Mouse (Mus musculus) olfactory bulb, adult 2 months (tissue): ENCODE measurements around the gene Snx9. TPM values are rescaled to one million over a fixed set of nuclear protein-coding genes. Genes with fewer than 3 reads are reported as not detected.

ENCODE experiments used
- H3K27ac ChIP-seq: fragments of 200-500 bp; 2 replicates; pipeline ENCODE4 v1.5.1; 2012; ENCODE audit warnings: low read depth, low read length; ENCODE audit not compliant: insufficient read depth
- H3K4me1 ChIP-seq: fragments of 200-500 bp; 2 replicates; pipeline ENCODE4 v1.6.1; 2012; ENCODE audit warnings: low read length; ENCODE audit not compliant: control insufficient read depth, insufficient read depth
- H3K4me3 ChIP-seq: fragments of 200-500 bp; 2 replicates; pipeline ENCODE4 v1.5.1; 2012; ENCODE audit warnings: mild to moderate bottlenecking, low read depth, low read length, moderate library complexity; ENCODE audit not compliant: insufficient read depth
- CTCF ChIP-seq: fragments of 200-500 bp; IDR thresholded peaks from 2 replicates; pipeline ENCODE4 v1.5.1; 2012; ENCODE audit warnings: low read depth, mild to moderate bottlenecking, low read length, moderate library complexity; ENCODE audit not compliant: insufficient read depth
- POLR2A ChIP-seq: fragments of 200-500 bp; IDR thresholded peaks from 2 replicates; pipeline ENCODE4 v1.6.1; 2012; ENCODE audit warnings: mild to moderate bottlenecking, low read depth, low read length, moderate library complexity; ENCODE audit not compliant: insufficient read depth
- WGBS: fragments of 180-500 bp; shearing (Covaris S2); methylation state at CpG from one replicate; pipeline ENCODE4 v1.1.7; 2018; 5-methylcytosine and 5-hydroxymethylcytosine counted together
- polyA plus RNA-seq: library from polyadenylated mRNA; stranded (reverse); fragments of >200 nt; gene quantifications from 2 replicates; pipeline ENCODE4 v1.2.4, GENCODE M21; 2012; ENCODE audit warnings: low replicate concordance; ENCODE audit not compliant: missing spikeins, insufficient read depth, insufficient read length

Gene Snx9
- polyA plus RNA-seq, 1 experiment = not detected

DNA sequence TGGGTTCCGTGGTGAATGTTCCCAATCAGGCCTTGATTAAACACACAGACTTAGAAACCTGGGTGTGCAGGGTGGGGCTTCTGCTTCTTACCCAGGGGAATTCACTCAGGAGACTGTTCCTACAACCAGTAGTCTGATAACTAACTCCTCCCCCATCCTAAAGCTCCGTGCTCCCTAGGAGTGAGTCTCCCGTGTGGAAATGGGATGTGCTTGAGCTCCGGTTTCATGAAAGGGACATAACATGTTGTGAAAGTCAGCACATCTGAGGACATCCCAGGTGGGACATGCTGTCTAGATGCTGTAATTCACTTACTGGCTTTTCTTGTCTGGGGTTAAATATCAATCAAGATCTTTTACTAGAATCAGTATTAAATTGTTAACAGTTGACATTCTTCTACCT, 111.3 kb downstream of the Snx9 start:
- no peak for TF ChIP-seq CTCF
- no peak for TF ChIP-seq POLR2A
- Histone ChIP-seq H3K27ac (no peak overlapping the region), H3K4me3 (no peak overlapping the region), H3K4me1 (no peaks in the 10 kb centered on the region)
- WGBS = 91% methylated on average over 4 of the region's 4 CpGs

DNA sequence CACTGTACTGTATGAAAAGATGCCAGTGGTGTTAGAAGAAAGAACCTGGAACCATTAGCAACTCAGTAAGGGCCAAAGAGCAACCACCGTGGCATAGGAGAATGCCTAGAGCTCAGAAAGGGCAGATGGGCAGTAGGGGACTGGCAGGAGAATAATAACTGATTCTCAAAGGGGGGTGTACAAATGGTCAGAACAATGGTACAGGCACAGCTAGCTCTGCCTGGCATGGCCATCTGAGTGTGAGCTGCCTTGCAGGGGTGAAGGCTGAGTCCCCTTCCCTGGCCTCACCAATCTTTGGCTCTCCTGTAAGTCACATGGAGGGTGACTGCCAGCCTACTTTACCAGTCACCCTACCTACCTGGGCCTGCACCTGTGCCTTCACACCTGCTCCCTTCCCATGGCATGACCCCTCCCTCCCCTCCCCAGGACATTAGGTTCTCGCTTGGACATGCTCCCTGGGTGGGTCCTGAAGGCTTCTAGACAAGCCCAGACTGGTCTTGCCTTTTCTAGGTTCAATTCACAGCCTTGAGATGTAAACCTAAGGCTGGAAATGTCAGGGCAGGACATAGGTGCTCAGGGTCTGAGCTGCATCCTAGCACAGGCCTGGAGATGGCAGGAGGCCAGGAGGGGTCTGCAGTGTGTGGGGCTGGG, 115.3 kb downstream of the Snx9 start:
- TF ChIP-seq CTCF (no peak), POLR2A (no peak)
- Histone ChIP-seq H3K4me3 (no peak overlapping the region), H3K27ac (no peak overlapping the region), H3K4me1 (peaks cover 3% of the 10 kb centered on the region; the same call in 1 of the 2 replicates)
- WGBS = 93% methylated on average over 2 of the region's 2 CpGs

DNA sequence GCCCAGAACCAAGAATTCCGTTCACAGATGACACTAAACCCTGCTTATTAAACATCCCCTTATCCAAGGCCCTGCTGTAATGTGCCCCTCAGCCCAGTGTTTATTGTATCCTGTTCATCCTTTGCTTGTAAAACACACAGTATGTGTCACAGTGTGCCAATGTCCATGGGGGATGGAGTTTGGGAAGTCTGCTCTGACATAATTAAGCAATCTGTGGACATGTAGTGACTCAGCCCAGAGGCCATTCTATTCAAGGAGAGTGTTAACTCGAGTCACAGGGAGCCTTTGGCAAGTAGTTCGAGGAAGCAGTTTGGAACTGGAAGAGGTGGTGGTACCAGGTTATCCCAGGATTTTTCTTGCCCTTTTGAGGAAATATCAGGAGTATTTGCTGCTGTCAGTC, 116.0 kb downstream of the Snx9 start:
- H3K4me3 ChIP-seq = no peak overlapping the region
- WGBS = 47% methylated on average over 3 of the region's 3 CpGs
- TF ChIP-seq POLR2A = no peak
- TF ChIP-seq CTCF = no peak
- H3K4me1 ChIP-seq = peaks cover 3% of the 10 kb centered on the region; the same call in 1 of the 2 replicates
- H3K27ac ChIP-seq = no peak overlapping the region

DNA sequence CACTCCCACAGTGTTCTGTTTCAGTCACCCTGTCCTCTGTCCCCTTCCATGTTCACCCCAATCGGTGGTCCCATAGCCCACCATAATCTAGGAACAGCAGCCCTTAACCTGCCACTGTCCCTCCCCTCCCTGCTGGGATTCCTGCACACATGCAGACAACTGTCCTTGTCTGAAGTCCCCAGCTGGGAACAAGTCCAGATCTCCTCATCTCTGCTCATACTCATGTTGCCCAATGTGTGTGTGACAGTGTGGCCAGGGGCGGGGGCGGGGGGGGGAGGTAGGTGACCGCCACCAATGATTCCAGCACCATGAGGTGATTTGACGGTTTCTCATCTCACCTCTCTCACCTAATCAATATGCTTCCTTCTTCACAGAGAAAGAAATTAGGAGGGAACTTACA, 117.1 kb downstream of the Snx9 start:
- no peak overlapping the region for H3K4me3 ChIP-seq
- TF ChIP-seq POLR2A (no peak), CTCF (no peak)
- WGBS = 92% methylated on average over 5 of the region's 5 CpGs
- H3K27ac ChIP-seq = no peak overlapping the region
- H3K4me1 ChIP-seq = peaks cover 3% of the 10 kb centered on the region; the same call in 1 of the 2 replicates

DNA sequence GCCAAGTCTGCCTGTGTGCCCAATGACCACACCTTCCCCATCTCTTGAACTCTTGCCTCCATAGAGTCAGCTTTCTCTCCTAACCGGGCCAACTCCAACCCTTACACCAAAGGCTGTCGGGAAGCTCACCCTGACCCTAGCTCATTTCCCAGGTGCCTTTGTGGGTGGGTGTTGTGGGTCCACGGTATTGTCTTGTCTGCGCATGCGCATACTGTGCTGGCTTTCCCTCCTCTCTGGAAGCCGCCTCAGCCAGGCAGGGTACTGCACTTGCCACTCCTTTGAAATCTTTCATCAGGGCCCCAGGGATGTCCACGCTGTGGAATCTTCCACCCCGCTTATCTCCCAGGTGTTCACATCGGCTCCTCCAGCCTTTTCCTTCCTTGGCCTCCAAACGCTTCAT, 117.5 kb downstream of the Snx9 start:
- TF ChIP-seq POLR2A = no peak
- no peak for TF ChIP-seq CTCF
- WGBS = 89% methylated on average over 10 of the region's 10 CpGs

DNA sequence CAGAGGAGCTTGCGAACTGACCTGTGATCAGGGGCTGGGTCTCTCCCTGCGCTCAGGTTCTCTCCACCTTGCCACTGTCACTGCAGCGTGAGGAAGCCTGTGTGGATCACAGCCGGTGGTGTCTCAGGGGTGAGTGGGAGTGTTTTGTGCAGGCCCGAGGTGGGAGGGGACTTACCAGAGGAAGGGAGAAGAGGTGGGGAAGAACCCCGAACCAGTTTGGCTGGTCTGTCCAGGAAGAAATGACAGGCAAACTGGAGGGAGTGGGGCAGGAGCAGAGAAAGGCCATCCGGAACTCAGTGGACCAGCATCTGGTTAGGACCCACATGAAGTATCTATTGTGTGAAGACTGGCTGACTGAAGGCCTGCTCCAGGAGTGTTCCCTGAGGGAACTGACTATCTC, 118.0 kb downstream of the Snx9 start:
- Histone ChIP-seq H3K27ac (no peak overlapping the region), H3K4me1 (peaks cover 3% of the 10 kb centered on the region; the same call in 1 of the 2 replicates), H3K4me3 (no peak overlapping the region)
- 66% methylated on average over 7 of the region's 7 CpGs for WGBS
- TF ChIP-seq CTCF (no peak), POLR2A (no peak)

More for the DNA sequence above, 117.5 kb downstream of the Snx9 start:
- H3K4me3 ChIP-seq = no peak overlapping the region
- no peak overlapping the region for H3K27ac ChIP-seq
- peaks cover 3% of the 10 kb centered on the region; the same call in 1 of the 2 replicates for H3K4me1 ChIP-seq

DNA sequence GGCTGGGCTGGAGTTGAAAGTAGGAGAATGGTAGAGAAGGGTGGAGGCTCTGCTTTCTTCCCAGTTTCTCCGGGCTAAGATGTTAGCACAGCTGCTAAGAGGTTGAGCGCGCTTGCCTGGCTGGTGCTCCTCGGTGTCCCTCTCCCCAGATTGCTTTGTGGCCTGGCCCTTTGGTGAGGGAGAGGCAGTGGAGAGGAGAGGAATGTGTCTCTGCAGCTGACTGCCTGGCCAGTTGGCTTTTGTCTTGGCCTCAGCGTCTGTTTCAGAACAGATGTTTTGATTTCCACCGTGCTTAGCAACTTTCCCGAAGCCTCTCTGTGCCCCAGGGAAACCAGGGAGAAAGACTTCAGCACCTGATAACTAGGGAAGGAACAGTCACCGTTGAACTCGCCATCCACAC, 118.7 kb downstream of the Snx9 start:
- no peak overlapping the region for H3K27ac ChIP-seq
- TF ChIP-seq CTCF (no peak), POLR2A (no peak)
- H3K4me1 ChIP-seq = peaks cover 3% of the 10 kb centered on the region; the same call in 1 of the 2 replicates
- H3K4me3 ChIP-seq = no peak overlapping the region
- 79% methylated on average over 9 of the region's 9 CpGs for WGBS

DNA sequence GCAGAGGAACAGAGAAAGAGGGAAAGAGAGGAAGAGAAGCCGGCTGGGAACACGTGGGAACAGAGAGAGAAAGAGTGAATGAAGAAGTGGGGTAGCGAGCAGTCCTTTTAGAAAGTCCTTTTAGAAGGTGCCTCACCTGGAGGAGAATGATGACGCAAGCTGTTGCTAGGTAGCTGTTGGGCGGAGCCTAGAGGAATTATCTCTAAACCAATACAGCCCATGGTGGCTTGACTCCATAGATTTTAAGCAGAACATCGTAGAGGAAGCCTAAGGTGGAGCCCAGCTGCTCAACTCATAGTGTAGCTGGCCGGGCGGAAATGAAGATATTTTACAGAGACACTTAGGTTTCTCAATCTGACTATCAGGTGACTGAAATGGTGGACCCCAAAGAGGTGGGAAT, 122.6 kb downstream of the Snx9 start:
- Histone ChIP-seq H3K27ac (no peak overlapping the region), H3K4me1 (peaks cover 3% of the 10 kb centered on the region; the same call in 1 of the 2 replicates), H3K4me3 (no peak overlapping the region)
- 93% methylated on average over 8 of the region's 8 CpGs for WGBS
- TF ChIP-seq CTCF (no peak), POLR2A (no peak)

DNA sequence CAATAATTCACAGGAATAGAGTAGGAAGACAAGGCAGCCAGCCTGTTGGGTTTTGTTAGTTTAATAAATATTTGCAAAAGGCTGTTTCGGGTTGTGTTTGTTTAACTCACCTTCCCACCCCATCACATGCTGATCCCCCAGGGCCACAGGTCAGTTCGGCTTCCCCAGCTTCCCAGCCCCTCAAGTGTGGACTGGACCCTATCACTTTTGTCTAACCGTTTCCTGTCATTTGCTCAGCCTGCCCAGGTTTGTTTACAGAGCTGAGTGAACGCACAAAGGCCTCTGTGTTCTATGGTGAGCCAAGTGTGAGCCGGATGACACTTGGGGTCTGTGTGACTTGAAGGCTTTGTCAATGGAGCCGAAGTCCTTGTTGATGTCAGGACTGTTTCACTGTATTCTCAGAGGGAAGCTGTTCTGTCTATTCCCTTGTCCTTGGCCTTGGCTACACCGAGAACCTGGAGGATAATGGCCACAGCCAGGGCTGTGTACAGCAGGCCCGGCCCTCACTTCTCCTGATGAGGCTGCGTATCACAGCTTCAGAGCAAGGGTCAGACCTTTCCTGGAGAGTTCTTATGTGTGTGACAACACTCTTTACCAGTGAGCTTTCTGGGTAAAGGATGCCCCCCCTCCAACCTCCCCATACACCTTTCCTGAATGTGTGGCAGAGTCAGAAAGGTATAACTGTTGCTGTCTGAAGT, 124.1 kb downstream of the Snx9 start:
- TF ChIP-seq POLR2A = no peak
- no peak for TF ChIP-seq CTCF
- Histone ChIP-seq H3K4me1 (no peaks in the 10 kb centered on the region), H3K4me3 (no peak overlapping the region), H3K27ac (no peak overlapping the region)
- WGBS = 80% methylated on average over 9 of the region's 9 CpGs

DNA sequence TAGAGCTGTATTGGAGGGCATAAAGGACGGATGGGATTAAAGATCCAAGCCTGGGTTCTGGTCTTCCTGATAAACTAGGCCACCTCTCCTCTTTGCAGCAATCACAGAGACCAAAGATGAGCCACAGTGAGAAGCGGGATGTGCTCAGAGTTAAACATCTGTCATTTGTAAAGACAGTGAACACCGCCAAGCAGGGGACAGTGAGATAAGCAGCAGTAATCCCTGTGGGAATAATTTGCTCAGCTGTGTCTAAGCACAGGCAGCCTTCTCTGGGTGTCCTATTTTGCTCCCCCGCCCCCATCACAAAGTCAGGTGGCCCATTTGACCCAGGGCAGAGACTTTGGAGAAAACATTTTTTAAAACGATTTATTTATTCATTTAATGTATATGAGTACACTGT, 125.6 kb downstream of the Snx9 start:
- Histone ChIP-seq H3K4me1 (no peaks in the 10 kb centered on the region), H3K27ac (no peak overlapping the region), H3K4me3 (no peak overlapping the region)
- WGBS = 91% methylated on average over 5 of the region's 5 CpGs
- no peak for TF ChIP-seq CTCF
- TF ChIP-seq POLR2A = no peak
